Mouse (Mus musculus) intestine, postnatal 0 days (tissue): ENCODE data around the gene Galnt7. TPM values are rescaled to one million over a fixed set of nuclear protein-coding genes. Genes with fewer than 3 reads are reported as not detected.

Source experiments
- ATAC-seq: fragments of 200-750 bp; cut with Nextera tagmentation; 2 replicates; pipeline ENCODE4 v1.8.0; 2017; ENCODE audit warnings: mild to moderate bottlenecking, moderate TSS enrichment, moderate library complexity
- H3K27ac ChIP-seq: fragments of 300-500 bp; sonication (generic); 2 replicates; pipeline ENCODE4 v1.5.1; 2014; ENCODE audit warnings: mild to moderate bottlenecking, low read depth, low read length, moderate library complexity
- H3K27me3 ChIP-seq: fragments of 300-500 bp; sonication (generic); replicated peaks from 2 replicates; pipeline ENCODE4 v1.6.1; 2014; ENCODE audit warnings: low read length, mixed read lengths; ENCODE audit not compliant: control insufficient read depth, insufficient read depth
- H3K36me3 ChIP-seq: fragments of 300-500 bp; sonication (generic); 2 replicates; pipeline ENCODE4 v1.6.1; 2014; ENCODE audit warnings: mild to moderate bottlenecking, moderate library complexity; ENCODE audit not compliant: control insufficient read depth, insufficient read depth
- H3K4me1 ChIP-seq: fragments of 300-500 bp; sonication (generic); replicated peaks from 2 replicates; pipeline ENCODE4 v1.6.1; 2014; ENCODE audit warnings: antibody characterized with exemption, low read length, mixed read lengths; ENCODE audit not compliant: control insufficient read depth, insufficient read depth
- H3K4me2 ChIP-seq: fragments of 300-500 bp; sonication (generic); replicated peaks from 2 replicates; pipeline ENCODE4 v1.6.1; 2014; ENCODE audit warnings: low read depth, mild to moderate bottlenecking, moderate library complexity
- H3K4me3 ChIP-seq: fragments of 300-500 bp; sonication (generic); 2 replicates; pipeline ENCODE4 v1.5.1; 2014; ENCODE audit warnings: low read depth, low read length
- H3K9ac ChIP-seq: fragments of 300-500 bp; sonication (generic); 2 replicates; pipeline ENCODE4 v1.6.1; 2014; ENCODE audit warnings: mild to moderate bottlenecking, low read depth, low read length
- H3K9me3 ChIP-seq: fragments of 300-500 bp; sonication (generic); 2 replicates; pipeline ENCODE4 v1.6.1; 2016; ENCODE audit warnings: mixed run types; ENCODE audit not compliant: control insufficient read depth
- CTCF ChIP-seq: sonication (generic); IDR thresholded peaks from 2 replicates; pipeline ENCODE4 v1.5.1; 2016; ENCODE audit warnings: low read depth, mild to moderate bottlenecking, control low read depth, antibody characterized with exemption, moderate library complexity
- WGBS: fragments of 180-500 bp; shearing (Covaris S2); extraction: QIAGEN DNeasy Blood & Tissue Kit; methylation state at CpG from one replicate; pipeline ENCODE4 v1.1.7; 2014; 5-methylcytosine and 5-hydroxymethylcytosine counted together
- polyA plus RNA-seq: library from polyadenylated mRNA; unstranded; fragments of >200 nt; fragmentation: Nextera tagmentation; extraction: Ambion mirVana; gene quantifications from 2 replicates; pipeline ENCODE4 v1.2.1, GENCODE M21; 2015

The Galnt7 gene
- polyA plus RNA-seq, 1 experiment from 2014 or later = 20.2 TPM

DNA sequence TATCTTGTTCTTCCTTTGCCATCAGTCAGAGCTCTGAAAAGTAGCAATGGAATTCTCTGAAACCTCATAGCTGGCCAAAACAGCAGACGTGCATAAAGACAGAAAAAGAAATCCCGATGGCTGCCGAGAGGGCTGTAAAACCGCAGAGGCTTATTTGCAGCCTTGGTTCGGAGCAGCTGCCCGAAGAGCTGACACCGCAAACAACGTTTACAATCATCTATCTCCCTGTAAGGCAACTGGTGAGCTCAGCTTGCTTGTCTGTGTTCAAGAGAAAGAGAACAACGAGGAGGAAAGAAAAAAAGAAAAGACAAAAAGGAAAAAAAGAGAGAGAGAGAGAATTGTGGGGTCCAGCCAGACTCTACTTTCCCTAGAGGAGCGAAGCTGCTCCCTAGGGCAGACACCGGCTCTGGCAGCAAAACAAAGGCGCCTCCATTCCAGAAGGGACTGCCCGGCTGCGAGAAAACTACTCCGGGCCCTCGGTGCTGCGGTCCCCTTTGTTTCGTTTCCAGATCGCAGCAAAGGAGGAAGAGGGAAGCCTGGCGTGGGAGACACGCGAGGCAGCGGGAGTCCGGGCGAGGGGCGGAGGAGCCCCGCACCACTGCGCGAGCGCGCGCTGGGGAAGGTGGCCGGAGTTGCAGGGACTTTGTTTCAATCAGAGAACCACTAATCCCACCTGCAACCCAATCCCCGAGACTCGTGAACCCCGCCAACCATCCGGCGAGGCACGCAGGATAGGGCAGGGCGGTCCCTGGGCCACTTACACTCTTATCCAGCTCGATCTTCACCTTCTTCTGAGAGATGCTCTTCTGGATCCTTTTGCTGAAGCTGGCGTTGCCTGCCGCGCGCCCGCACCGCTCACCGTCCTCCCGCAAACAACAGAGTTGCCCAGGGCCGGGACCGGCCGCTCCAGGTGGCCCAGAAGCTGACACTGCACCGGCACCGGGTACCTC is 166.1 kb downstream of the Galnt7 start:
- Histone ChIP-seq H3K9ac (peak overlapping the region; percentile 77), H3K9me3 (no peaks in the 10 kb centered on the region), H3K36me3 (0 out of 2 replicates have a peak, but pooled peaks cover 2% of the 10 kb centered on the region), H3K4me3 (peak overlapping the region; percentile 100), H3K4me1 (0 out of 2 replicates have a peak, but pooled peaks cover 5% of the 10 kb centered on the region), H3K27me3 (no peaks in the 10 kb centered on the region), H3K4me2 (peak overlapping the region; percentile 89), H3K27ac (peak overlapping the region; percentile 78)
- TF ChIP-seq CTCF = no peak
- WGBS = under 1% methylated on average over 54 of the region's 54 CpGs
- peak; percentile 28 for ATAC-seq

DNA sequence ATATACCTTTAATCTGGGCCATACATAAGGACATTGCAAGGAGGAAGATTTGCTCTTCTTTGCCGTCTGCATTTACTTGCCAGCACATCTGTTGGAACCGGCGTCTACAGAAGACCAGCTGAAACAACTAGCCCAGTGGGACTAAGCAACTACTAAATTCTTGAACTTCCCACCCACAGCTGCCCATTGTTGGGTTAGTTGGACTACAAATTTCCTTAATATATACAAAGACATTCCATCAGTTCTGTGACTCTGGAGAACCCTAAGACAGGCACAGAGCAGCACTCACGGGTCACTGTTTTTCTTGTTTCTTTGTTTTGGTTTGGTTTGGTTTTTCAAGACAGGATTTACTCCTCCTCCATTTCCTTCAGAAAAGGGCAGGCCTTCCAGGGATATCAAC is 172.2 kb downstream of the Galnt7 start:
- 73% methylated on average over 4 of the region's 4 CpGs for WGBS

DNA sequence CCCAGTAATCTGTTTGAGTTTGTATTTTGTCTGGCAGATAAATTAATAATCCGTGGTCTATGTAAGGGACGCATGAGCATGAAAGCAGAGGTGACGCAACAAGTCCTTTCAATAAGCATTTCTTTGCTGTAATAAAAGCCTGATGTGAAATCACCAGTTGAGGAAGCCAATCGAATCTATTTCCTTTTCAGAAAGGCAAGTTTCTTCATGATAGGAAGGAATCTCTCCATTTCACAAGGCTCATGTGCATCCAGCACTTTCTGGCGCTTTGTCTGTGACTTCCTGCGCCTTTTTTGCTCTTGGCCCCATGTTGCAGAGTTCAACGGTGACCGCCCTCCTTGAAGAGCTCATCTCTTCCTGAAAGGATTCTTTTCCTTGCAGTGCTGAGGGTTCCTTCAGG is 173.1 kb downstream of the Galnt7 start:
- 89% methylated on average over 8 of the region's 8 CpGs for WGBS
- ATAC-seq = no peak
- TF ChIP-seq CTCF = no peak
- H3K9ac ChIP-seq = no peak overlapping the region
- no peak overlapping the region for H3K27ac ChIP-seq
- 0 out of 2 replicates have a peak, but pooled peaks cover 3% of the 10 kb centered on the region for H3K36me3 ChIP-seq
- H3K9me3 ChIP-seq = no peaks in the 10 kb centered on the region
- no peak overlapping the region for H3K4me3 ChIP-seq
- H3K4me2 ChIP-seq = no peak overlapping the region
- no peaks in the 10 kb centered on the region for H3K27me3 ChIP-seq
- H3K4me1 ChIP-seq = no peaks in the 10 kb centered on the region

More for the DNA sequence above, 172.2 kb downstream of the Galnt7 start:
- Histone ChIP-seq H3K27ac (no peak overlapping the region), H3K9ac (no peak overlapping the region), H3K36me3 (0 out of 2 replicates have a peak, but pooled peaks cover 3% of the 10 kb centered on the region), H3K9me3 (no peaks in the 10 kb centered on the region), H3K4me1 (0 out of 2 replicates have a peak, but pooled peaks cover 4% of the 10 kb centered on the region), H3K4me3 (no peak overlapping the region), H3K4me2 (no peak overlapping the region), H3K27me3 (no peaks in the 10 kb centered on the region)
- ATAC-seq = no peak
- TF ChIP-seq CTCF = no peak

DNA sequence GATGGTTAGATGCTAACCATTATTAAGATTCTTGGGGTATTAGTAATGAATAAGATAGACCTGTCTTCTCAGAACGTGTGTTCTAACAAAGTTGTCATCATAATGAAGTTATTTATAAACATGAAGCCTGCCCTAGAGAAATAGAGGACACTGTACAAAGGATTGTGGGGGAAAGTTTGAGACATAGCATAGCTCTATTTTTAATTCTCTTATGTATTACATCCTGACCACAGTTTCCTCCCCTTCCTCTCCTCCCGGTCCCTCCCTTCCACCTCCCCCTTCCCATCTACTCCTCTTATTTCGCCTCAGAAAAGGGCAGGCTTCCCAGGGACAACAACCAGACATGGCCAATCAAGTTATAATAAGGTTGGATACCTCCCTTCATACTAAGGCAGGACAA is 174.4 kb downstream of the Galnt7 start:
- no peaks in the 10 kb centered on the region for H3K27me3 ChIP-seq
- 0 out of 2 replicates have a peak, but pooled peaks cover 3% of the 10 kb centered on the region for H3K36me3 ChIP-seq
- no peaks in the 10 kb centered on the region for H3K9me3 ChIP-seq
- no peaks in the 10 kb centered on the region for H3K4me1 ChIP-seq
- TF ChIP-seq CTCF = no peak
- H3K4me2 ChIP-seq = no peak overlapping the region
- 67% methylated on average over 3 of the region's 3 CpGs for WGBS
- H3K9ac ChIP-seq = no peak overlapping the region
- H3K4me3 ChIP-seq = no peak overlapping the region
- no peak for ATAC-seq
- no peak overlapping the region for H3K27ac ChIP-seq

Other genes with a start within 250 kb of the Galnt7 start
- gene Scrg1, start 197.1 kb downstream of the Galnt7 start, polyA plus RNA-seq = 0.74 and 0.98 TPM in 2 replicates
- gene Sap30, start 165.2 kb downstream of the Galnt7 start, polyA plus RNA-seq = 17.1 and 19.9 TPM in 2 replicates
- gene Hmgb2, start 141.1 kb downstream of the Galnt7 start, polyA plus RNA-seq = 197 and 201 TPM in 2 replicates